Mouse (Mus musculus) inflammation-experienced regulatory T-cells, adult 6 months (primary cell): Measurements from ENCODE around the gene AW011738. TPM values are rescaled to one million over a fixed set of nuclear protein-coding genes. Genes with fewer than 3 reads are reported as not detected.
A peak's percentile ranks its signal among the peaks of the same experiment; 100 is the strongest.

Experiments used
- ATAC-seq: one replicate; pipeline ENCODE4 v1.8.0; 2017
- polyA plus RNA-seq, 3 experiments: library from polyadenylated mRNA; unstranded; fragments of 100-300 nt; shearing (Covaris generic); gene quantifications; one replicate each; pipeline ENCODE4 v1.2.1; 2017

AW011738 gene
- polyA plus RNA-seq, 3 experiments from 2014 or later, result 2.9 to 5.3 (median 3.2) TPM

DNA sequence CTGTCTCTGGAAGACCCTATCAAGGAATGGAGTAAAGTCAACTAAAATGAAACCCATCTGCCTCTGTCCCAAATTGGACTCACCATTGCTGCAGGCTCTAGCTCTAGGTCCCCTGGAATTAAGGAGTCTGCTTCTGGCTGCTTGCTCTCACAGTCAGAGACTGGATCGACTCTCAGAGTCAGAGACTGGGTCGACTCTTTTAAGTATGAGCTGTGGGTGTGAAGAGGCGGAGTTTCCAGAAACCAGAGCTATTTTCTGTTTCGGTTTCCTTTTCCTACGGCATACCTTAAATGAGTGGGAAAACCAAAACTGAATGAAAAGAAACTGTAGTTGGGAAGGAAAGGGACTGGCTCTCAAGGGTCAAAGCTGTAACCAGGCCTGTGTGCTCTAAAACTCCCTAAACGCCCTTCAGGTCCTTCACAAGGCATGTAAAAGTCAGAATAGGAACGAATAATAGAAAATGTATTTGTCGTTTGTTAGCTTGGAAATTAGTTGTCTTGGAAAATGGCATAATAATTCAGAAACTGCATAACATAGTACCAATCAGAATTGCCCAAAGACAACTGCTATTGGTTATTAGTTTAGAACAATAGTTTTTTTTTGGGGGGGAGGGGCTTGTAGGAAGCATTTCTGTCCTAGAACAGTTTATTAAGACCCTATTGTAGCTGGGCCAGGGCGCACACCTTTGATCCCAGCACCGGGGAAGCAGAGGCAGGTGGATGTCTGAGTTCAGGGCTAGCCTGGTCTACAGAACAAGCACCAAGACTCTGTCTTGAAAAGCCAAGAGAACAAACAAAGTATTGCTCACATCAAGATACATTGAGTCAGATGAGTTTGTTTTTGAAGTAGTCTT lies 2.3 kb upstream of the AW011738 start, which contains the start of gene Isg15:
Isg15 (minus strand) TSS at position 196 of the 853 bp plus-strand sequence.
- peak; percentile 52 for ATAC-seq

DNA sequence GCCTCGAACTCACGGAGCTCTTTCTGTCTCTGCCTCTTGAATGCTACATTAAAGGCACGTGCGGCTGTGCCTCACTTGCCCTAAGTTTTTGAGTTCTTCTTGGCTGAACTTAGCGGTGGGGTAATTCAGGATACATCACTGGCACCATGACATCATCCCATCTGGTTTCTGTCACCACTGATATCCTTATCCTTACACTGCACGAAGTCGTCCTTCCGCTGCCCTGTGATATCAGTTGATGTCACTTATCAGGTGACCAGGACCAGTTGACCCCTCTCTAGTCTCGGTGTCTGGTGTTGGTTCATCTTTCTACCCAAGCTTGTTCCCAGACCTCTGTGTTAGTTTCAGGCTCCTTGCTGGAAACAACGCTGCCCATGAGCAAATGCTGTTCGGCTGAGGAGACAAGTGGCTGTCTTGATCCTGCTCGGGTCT lies 626 bp upstream of the AW011738 start:
- ATAC-seq, result no peak

DNA sequence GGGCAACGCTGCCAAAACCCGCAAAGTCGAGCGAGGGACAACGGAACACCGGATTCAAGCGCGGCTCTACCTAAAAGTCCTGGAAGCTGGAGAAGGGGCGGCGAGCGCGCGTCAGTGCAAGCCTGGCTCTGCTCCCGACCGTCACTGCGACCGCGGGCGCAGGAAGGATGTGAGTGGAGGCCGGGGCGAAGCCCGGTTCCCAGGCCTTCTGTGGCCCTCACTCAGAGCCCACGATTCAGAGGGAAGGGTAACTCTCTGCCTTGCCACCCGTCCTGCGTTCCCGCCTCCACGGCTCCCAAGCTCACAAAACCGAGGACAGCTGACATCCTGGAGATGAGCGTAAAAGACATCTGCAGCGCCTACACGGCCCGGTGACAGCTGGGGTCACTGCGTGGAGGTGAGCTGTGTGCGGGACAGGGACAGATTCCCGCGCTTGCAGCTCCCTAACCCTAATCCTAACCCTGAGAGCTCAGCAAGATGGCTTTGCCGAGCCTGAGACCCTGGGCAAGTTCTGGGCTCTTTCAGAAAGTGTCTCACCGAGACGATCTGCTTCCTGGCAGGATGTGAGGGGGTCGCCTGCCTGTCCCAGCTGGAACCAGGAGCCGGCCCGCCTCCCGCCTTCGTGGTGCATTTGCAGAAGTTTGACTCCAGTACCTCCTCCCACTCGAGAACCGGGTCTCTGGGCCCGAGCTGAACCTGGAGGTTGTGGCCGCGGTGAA lies 468 bp downstream of the AW011738 start:
- ATAC-seq, result peak; percentile 14

DNA sequence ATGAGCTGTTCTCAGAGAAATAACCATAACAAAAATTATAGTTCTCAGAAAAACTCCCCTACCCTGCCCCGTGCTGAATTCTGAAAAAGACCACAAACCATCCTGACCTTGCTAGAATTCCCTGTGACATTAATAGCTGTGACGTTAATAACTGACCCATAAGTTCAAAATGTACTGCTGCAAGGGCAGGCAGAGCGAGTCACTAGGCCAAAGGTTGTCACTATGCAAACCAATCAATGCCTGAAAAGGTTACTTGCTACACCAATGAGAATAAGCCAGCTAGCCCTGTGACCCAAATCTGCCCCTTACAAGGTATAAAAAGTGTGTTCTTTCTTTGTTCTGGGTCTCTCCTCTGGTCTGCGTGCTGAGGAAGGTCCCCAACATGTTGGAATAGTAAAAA lies 5.8 kb downstream of the AW011738 start:
- ATAC-seq, result no peak

DNA sequence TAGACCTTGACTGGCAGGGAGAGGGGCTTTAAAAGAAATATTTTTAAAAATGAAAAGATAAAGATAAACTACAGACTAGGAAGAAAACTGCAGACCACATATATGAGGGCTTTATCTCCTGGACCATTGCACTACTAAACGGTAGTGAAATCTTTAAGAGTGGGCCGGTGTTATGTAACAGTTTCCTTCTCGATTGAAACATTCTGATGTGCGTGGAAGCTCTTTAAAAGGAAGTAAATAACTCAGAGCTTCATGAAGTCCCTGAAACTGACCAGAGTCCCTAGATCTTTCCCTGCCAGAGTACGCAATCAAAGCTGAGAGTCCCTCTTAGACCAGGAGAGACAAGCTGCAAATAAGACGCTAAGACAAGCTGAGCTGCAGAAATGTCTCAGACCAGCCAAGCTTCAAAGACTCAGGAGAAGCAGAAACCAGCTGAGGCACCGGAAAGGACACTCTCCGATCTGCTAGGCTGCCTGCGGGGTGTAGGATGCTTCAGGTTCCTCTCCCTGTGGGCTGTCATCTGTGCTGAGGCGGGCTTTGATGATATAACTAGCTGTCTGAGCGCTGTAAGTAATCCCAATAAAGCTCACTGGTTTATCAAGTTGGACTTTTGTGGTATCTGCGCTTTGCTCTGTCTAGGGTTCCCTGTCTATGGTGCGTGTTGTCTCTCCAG lies 7.0 kb downstream of the AW011738 start:
- no peak for ATAC-seq

DNA sequence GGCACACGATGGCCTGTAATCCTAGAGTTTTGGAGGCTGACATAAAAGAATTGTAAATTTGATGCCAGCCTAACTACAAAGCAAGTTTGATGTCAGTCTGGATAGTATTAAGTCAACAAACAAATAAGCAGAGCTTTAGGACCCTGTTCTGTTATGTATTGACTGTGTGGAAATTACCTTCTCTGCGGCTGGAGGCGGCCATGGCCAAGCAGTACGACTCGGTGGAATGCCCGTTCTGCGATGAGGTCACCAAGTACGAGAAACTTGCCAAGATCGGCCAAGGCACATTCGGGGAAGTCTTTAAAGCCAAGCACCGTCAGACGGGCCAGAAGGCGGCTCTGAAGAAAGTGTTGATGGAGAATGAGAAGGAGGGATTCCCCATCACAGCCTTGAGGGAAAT lies 10.0 kb downstream of the AW011738 start:
- ATAC-seq, result no peak

DNA sequence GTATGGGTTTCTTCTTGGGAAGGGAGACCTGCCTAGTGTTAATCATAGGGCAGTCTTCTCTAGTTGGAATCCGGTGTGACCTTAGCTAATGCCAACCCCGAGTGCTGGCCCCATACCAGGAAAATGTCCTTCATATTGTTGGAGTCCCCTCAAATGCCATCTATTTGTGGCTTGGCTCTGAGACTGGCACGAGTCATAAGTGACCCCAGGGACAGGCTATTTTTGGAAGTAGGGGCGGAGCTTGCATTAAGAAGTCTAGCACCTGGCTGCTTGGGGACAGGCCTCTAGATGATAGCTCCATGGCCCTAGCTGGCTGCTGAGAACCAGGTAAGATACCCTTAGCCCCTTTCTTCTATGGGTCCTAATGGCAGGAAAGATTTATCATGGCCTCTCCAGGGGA lies 12.5 kb downstream of the AW011738 start, which contains the start of gene Perm1:
Perm1 (plus strand) TSS at position 220 of the 400 bp plus-strand sequence.
- no peak for ATAC-seq

DNA sequence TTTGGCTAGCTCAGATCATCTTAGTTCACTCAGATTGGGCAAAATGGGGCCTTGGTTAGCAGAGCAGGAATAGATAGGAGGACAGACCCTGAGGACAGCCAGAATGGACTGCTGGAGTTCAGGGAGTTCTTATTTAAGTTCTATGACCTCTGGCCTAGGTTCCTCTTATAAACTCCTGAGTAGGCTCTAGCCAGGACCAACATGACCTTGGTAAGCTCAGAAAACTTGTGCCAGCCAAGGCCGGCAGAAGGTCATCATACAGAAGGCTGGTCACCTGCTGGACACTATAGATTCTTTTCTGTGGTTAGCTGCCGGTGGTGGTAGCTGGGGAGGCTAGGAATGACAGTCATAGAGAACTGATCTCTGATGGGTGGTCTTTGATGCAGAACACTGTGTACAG lies 13.1 kb downstream of the AW011738 start:
- no peak for ATAC-seq

DNA sequence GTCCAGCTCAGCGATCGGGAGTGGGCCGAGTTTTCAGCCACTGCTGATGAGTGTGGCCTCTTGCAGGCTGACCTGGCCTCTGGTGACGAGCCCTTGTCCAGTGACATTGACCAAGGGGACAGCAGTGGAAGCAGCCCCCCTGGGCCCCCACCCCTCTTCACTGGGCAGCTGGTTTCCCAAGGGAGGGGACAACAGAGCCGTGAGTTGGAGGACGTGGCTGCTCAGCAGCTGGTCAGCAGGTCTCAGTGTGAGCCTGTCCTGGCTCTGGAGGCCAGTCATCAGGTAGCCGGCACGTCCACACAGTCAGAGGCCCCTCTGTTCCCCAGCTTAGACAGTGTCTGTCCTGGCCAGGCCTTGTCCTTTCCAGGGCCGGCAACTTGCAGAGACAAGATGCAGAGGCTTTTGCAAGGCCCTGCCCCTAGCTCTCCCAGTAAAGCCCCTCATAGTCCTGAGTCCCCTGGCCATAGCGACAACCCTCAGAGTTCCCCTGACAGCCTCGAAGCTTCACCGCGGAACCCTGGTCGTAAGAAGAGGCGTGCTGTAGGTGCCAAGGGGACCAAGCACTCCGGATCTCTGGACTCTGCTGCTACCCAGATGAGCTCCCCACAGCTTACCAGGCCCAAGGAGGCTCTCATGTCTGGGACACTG lies 14.0 kb downstream of the AW011738 start:
- no peak for ATAC-seq

DNA sequence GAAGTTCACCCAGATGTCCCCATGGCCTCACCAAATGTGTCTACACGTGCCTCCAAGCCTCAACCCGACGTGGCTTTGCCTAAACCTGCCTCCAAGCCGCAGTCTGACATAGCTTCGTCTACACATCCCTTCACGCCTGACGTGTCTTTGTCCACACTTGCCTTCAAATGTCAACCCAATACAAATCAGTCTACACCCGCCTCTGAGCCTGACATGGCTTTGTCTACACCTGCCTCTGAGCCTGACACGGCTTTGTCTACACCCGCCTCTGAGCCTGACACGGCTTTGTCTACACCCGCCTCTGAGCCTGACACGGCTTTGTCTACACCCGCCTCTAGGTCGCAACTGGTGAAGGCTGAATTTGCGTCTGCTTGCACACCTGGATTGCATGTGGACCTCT lies 14.7 kb downstream of the AW011738 start:
- ATAC-seq, result no peak

DNA sequence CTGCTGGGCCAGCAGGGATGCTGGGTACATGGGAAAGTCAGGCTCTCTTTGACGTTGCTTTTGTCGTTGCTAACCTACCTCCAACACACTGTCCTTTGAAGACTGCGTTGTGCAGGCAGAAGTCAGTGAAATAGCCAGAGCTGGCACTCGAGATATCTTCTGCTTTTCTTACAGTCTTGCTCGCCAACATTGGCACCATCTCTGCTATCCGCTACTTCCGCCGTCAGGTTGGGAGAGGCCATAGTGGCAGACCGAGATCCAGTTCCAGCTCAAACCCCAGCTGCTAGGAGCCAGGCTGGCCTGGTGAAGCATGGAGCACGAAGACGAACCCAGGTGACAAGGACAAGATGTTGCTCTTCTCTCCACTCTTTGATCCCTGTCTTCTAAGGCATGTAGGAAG lies 16.8 kb downstream of the AW011738 start:
- ATAC-seq, result no peak

DNA sequence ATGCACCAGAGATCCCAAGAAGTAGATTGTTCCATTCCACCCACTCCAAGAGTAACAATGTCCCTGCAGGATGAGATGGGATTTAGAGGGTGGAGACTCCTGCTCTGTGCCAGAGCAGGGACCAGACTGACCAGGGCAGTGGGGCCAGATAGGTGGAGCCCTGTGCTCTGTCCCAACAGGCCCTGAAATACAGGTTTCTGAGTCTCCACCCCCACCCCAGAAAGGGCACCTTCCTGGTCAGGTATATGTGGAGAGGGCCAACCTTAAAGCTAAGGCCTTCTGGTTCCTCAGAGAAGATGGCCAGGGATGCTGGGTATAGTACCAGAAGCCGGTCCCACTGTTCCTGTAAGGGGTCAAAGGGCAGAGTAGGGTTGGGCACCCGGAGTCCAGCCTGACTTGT lies 21.2 kb downstream of the AW011738 start:
- no peak for ATAC-seq

DNA sequence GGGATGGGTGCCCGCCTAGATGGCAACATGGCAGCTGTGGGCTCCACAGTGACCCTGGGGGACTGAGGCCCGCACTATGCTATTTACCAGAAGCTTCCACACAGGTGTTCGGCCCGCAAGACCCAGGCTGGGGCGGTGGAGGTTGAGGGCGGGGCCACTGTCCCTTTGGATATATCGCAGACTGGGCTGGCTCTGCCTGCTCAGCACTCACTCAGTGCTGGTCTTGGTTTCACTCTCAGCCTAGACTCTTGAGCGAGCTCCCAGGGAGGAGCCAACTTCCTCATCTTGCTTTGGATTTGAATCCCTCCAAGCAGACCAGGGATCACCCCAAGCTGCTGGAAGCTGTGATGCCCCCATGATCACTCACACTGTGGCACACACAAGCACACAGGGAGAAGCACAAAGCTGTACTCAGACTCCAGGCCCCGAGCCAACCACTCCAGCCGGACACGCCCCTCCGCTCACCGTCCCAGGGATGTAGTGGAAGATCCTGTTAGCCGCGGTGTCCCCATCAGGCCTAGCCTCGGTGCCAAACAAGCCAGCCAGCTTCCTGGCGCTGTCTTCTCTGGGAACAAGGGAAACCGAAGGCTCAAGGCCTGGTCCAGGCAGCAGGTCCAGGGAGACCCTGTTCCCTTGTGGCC lies 24.8 kb downstream of the AW011738 start:
- no peak for ATAC-seq

DNA sequence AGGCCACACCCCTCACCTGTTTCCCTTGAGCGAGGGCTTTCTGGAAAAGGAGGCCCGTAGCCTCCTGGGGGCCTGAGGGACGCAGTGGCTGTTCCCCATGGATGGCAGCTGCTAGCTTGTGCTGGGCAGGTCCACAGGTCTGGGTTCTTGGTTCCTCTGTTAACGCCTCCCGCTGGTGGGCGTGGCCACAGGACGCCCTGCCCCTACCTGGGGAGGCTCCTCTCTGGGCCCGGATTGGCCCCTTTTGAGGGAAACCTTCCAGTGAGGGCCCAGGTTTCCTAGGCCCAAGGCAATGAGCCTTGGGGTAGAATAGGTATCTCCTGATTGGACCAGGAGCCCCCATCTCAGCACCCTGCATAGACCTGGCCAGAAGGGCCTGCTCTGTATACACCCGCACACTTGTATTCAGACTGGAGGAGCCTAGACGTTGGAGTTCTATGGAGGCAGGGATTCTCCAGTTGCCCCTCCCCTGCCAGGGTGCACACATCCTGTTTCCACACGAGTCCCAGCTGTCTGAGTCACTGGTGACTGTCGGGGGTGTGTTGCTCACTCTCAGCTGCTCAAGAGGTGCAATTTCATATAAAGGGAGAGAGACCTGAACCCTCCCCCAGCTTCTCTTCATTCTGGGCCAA lies 25.4 kb downstream of the AW011738 start:
- ATAC-seq, result no peak

DNA sequence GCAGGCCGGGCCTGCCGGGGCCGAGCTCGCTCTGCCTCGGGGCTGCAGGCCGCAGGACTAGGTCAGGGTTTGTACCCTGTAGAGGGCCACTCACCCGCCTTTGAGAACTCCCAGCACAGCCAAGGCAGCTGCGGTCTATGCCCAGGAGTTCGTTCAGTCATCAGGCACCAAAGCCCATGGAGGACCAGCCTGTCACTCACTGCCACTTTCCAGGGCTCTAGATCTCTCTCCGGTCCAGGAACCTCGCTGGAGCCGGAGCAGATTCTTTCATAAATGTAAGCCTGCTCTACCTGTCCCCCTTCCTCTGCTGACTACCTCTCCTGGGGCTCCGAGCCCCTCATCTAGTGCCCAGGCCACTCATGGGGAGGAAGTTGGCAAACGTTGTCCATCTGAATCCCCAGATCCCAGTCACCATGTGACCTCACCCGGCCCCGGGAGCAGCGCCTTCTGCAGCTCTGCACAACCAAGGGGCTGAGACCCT lies 31.0 kb downstream of the AW011738 start:
- ATAC-seq, result no peak

DNA sequence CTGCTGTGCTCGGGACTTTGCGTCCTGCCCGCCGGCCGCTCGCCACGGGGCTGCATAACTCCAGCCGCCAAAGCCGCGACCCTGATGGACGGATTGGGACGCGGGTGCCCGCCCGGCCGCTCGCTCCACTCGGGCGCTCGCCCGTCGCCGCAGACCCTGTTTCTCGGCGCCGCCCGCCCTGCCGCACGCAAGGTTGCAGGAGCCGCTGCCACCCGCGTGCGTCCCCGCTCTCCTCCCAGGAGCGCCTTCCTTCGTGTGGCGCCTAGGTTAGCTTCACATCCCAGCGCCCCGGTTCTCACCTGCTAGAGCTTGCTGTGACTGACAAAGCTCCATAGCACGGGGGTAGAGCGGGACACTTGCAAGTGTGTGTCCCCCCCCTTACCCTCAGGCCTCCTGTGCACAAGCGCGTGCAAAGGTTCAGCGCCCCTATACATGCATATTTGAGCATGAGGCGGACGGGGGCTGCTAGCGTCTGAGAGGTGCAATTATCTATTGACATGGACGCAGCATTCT lies 31.7 kb downstream of the AW011738 start, which contains the start of gene Plekhn1:
Plekhn1 (minus strand) TSS at position 157 of the 513 bp plus-strand sequence.
- ATAC-seq, result peak; percentile 24

DNA sequence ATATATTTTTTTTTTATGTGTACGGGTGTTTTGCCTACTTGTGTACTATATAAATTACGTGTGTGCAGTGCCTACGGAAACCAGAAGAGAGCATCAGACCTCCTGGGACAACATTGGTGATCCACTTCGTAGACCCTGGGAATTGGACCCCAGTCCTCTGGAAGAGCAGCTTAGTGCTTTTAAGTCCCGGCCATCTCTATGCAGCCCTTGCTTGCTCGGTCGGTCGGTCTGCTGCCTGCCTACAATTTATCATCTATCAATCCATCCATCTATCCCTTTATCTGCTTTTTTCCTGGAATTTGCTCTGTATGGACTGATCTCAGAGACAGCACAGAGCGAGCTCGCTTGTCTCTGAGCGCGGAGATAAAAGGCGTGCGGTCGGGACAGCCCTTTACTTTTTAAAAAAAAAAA lies 32.3 kb downstream of the AW011738 start:
- ATAC-seq, result peak; percentile 44

DNA sequence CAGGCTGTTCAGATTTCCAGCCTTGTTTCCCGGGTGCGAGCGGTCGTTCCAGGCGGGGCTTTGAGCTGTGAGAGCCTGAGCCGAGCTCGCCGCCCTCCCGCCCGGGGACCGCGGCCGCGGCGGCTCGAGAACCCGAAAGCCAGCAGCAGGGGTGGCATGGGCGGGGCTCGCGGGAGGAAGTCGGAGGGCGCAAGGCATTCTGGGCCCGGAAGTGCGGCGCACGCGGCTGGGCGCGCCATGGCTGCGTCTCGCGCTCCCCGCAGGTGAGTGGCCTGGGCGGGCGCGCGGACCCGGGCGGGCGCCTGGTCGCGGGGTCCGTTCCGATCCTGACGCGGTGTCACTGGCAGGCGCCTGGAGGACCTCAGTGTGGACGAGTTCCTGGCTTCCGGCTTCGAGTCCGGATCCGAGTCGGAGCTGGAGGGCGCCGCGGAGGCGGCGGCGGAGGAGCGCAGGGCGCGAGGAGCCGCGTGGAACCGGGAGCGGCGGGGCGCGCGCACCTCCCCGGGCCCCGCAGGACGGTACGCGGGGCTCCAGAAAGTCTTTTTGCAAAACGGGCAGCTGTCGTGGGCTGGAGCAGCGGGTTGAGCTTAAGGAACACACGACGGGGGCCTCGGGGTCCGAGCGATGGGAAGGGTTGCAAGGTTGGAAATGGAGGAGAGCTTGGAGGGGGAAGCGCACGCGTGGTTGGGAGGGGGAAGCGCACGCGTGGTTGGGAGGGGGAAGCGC lies 32.9 kb downstream of the AW011738 start, which contains the start of gene Noc2l:
Noc2l (plus strand) TSS at position 203 of the 726 bp plus-strand sequence.
- peak; percentile 92 for ATAC-seq

DNA sequence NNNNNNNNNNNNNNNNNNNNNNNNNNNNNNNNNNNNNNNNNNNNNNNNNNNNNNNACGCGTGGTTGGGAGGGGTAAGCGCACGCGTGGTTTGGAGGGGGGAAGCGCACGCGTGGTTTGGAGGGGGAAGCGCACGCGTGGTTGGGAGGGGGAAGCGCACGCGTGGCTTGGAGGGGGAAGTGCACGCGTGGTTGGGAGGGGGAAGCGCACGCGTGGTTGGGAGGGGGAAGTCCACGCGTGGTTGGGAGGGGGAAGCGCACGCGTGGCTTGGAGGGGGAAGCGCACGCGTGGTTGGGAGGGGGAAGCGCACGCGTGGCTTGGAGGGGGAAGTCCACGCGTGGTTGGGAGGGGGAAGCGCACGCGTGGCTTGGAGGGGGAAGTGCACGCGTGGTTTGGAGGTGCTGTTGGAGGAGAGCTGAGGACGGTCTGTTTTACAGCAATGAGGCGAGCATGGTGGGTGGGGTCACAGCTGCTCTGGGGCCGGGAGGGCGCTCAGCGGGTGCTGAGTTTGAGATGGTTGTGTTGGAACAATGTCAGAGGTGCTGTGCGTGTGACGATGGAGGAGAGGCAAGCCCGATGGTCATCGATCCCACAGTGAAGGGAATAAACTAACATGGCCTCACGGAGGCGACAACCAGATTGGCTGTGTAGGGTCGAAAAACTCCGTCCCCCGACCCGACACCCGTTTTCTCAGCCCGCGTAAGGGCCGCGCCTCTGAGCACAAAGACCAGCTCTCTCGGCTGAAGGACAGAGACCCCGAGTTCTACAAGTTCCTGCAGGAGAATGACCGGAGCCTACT lies 33.7 kb downstream of the AW011738 start:
- ATAC-seq, result no peak
